Mouse (Mus musculus) kidney, embryonic 14.5 days (tissue): ENCODE results near the gene Nhlrc2. TPM values are rescaled to one million over a fixed set of nuclear protein-coding genes. Genes with fewer than 3 reads are reported as not detected.

Source experiments
- ATAC-seq: fragments of 200-750 bp; cut with Nextera tagmentation; 2 replicates; pipeline ENCODE4 v1.8.0; 2017; ENCODE audit warnings: moderate number of reproducible peaks, mild to moderate bottlenecking, moderate TSS enrichment, moderate library complexity; ENCODE audit not compliant: low FRiP score, low TSS enrichment
- H3K27ac ChIP-seq: fragments of 300-500 bp; sonication (generic); 2 replicates; pipeline ENCODE4 v1.5.1; 2014; ENCODE audit warnings: low read depth, mild to moderate bottlenecking, low read length, moderate library complexity, mixed read lengths
- H3K27me3 ChIP-seq: fragments of 300-500 bp; sonication (generic); 2 replicates; pipeline ENCODE4 v1.6.1; 2014; ENCODE audit warnings: mild to moderate bottlenecking, low read length; ENCODE audit not compliant: control insufficient read depth, insufficient read depth
- H3K36me3 ChIP-seq: fragments of 300-500 bp; sonication (generic); 2 replicates; pipeline ENCODE4 v1.6.1; 2014; ENCODE audit warnings: low read length, mixed read lengths; ENCODE audit not compliant: control insufficient read depth, insufficient read depth
- H3K4me1 ChIP-seq: fragments of 300-500 bp; sonication (generic); 2 replicates; pipeline ENCODE4 v1.6.1; 2014; ENCODE audit warnings: low read length, mixed read lengths; ENCODE audit not compliant: control insufficient read depth, insufficient read depth
- H3K4me2 ChIP-seq: fragments of 300-500 bp; sonication (generic); replicated peaks from 2 replicates; pipeline ENCODE4 v1.6.1; 2014; ENCODE audit warnings: low read depth, mild to moderate bottlenecking, low read length
- H3K4me3 ChIP-seq: fragments of 300-500 bp; sonication (generic); 2 replicates; pipeline ENCODE4 v1.5.1; 2014; ENCODE audit warnings: mild to moderate bottlenecking, low read length
- H3K9ac ChIP-seq: fragments of 300-500 bp; sonication (generic); 2 replicates; pipeline ENCODE4 v1.6.1; 2014; ENCODE audit warnings: low read depth, mild to moderate bottlenecking, low read length, moderate library complexity
- H3K9me3 ChIP-seq: fragments of 300-500 bp; sonication (generic); 2 replicates; pipeline ENCODE4 v1.6.1; 2016; ENCODE audit warnings: low read length; ENCODE audit not compliant: control insufficient read depth
- WGBS: fragments of 180-500 bp; shearing (Covaris S2); extraction: QIAGEN DNeasy Blood & Tissue Kit; methylation state at CpG from one replicate; pipeline ENCODE4 v1.1.7; 2014; 5-methylcytosine and 5-hydroxymethylcytosine counted together
- polyA plus RNA-seq: library from polyadenylated mRNA; unstranded; fragments of >200 nt; fragmentation: Nextera tagmentation; extraction: Ambion mirVana; gene quantifications from 2 replicates; pipeline ENCODE4 v1.2.1, GENCODE M21; 2014

The Nhlrc2 gene
- polyA plus RNA-seq, 1 experiment from 2014 or later, result 17.8 TPM

GRCm38 (mm10) chr19:56553177-56553576 is 5.1 kb downstream of the Nhlrc2 start:
- 97% methylated on average over 3 of the region's 3 CpGs for WGBS
- Histone ChIP-seq H3K27me3 (no peaks in the 10 kb centered on the region), H3K4me1 (peaks cover 8% of the 10 kb centered on the region), H3K4me3 (no peak overlapping the region), H3K36me3 (peaks cover 41% of the 10 kb centered on the region), H3K9me3 (no peaks in the 10 kb centered on the region), H3K4me2 (no peak overlapping the region), H3K9ac (no peak overlapping the region), H3K27ac (no peak overlapping the region)
- no peak for ATAC-seq

GRCm38 (mm10) chr19:56555972-56556371 is 7.9 kb downstream of the Nhlrc2 start:
- peaks cover 49% of the 10 kb centered on the region for H3K36me3 ChIP-seq
- no peak for ATAC-seq

GRCm38 (mm10) chr19:56562433-56563138 is 14.5 kb downstream of the Nhlrc2 start:
- 90% methylated on average over 9 of the region's 9 CpGs for WGBS
- H3K27ac ChIP-seq, result no peak overlapping the region
- H3K4me2 ChIP-seq, result no peak overlapping the region
- H3K4me1 ChIP-seq, result no peaks in the 10 kb centered on the region
- no peak overlapping the region for H3K4me3 ChIP-seq
- no peak for ATAC-seq
- peaks cover 14% of the 10 kb centered on the region; the same call in 1 of the 2 replicates for H3K36me3 ChIP-seq
- H3K9ac ChIP-seq, result no peak overlapping the region
- no peaks in the 10 kb centered on the region for H3K27me3 ChIP-seq
- no peaks in the 10 kb centered on the region for H3K9me3 ChIP-seq

More at GRCm38 (mm10) chr19:56555972-56556371, 7.9 kb downstream of the Nhlrc2 start:
- no peaks in the 10 kb centered on the region for H3K9me3 ChIP-seq
- no peak overlapping the region for H3K4me2 ChIP-seq
- no peaks in the 10 kb centered on the region for H3K4me1 ChIP-seq
- H3K4me3 ChIP-seq, result no peak overlapping the region
- H3K27ac ChIP-seq, result no peak overlapping the region
- 88% methylated on average over 5 of the region's 5 CpGs for WGBS
- H3K9ac ChIP-seq, result no peak overlapping the region
- no peaks in the 10 kb centered on the region for H3K27me3 ChIP-seq

GRCm38 (mm10) chr19:56563469-56563868 is 15.4 kb downstream of the Nhlrc2 start:
- Histone ChIP-seq H3K4me3 (no peak overlapping the region), H3K9ac (no peak overlapping the region), H3K4me2 (no peak overlapping the region), H3K36me3 (peaks cover 8% of the 10 kb centered on the region; the same call in 1 of the 2 replicates), H3K27me3 (no peaks in the 10 kb centered on the region), H3K4me1 (no peaks in the 10 kb centered on the region), H3K27ac (no peak overlapping the region), H3K9me3 (no peaks in the 10 kb centered on the region)
- 89% methylated on average over 3 of the region's 3 CpGs for WGBS
- ATAC-seq, result no peak

GRCm38 (mm10) chr19:56565358-56565757 is 17.3 kb downstream of the Nhlrc2 start:
- no peak overlapping the region for H3K4me3 ChIP-seq
- H3K27me3 ChIP-seq, result no peaks in the 10 kb centered on the region
- H3K4me1 ChIP-seq, result no peaks in the 10 kb centered on the region
- no peak overlapping the region for H3K27ac ChIP-seq
- no peaks in the 10 kb centered on the region for H3K9me3 ChIP-seq
- H3K36me3 ChIP-seq, result 0 out of 2 replicates have a peak, but pooled peaks cover 4% of the 10 kb centered on the region
- 70% methylated on average over 6 of the region's 6 CpGs for WGBS
- no peak for ATAC-seq
- H3K9ac ChIP-seq, result no peak overlapping the region
- H3K4me2 ChIP-seq, result no peak overlapping the region

GRCm38 (mm10) chr19:56566041-56566440 is 18.0 kb downstream of the Nhlrc2 start:
- Histone ChIP-seq H3K4me2 (no peak overlapping the region), H3K9me3 (no peaks in the 10 kb centered on the region), H3K4me3 (no peak overlapping the region), H3K4me1 (no peaks in the 10 kb centered on the region), H3K36me3 (0 out of 2 replicates have a peak, but pooled peaks cover 4% of the 10 kb centered on the region), H3K27me3 (no peaks in the 10 kb centered on the region), H3K27ac (no peak overlapping the region), H3K9ac (no peak overlapping the region)
- no peak for ATAC-seq
- 88% methylated on average over 4 of the region's 4 CpGs for WGBS

- Histone ChIP-seq H3K9ac (no peak overlapping the region), H3K9me3 (no peaks in the 10 kb centered on the region), H3K4me1 (no peaks in the 10 kb centered on the region), H3K27me3 (no peaks in the 10 kb centered on the region), H3K4me3 (no peak overlapping the region), H3K4me2 (no peak overlapping the region), H3K27ac (no peak overlapping the region), H3K36me3 (peaks cover 13% of the 10 kb centered on the region; the same call in 1 of the 2 replicates)
- ATAC-seq, result no peak
- WGBS, result 88% methylated on average over 6 of the region's 6 CpGs
These were observed 18.9 kb downstream of the Nhlrc2 start for GRCm38 (mm10) chr19:56566940-56567339.

GRCm38 (mm10) chr19:56570781-56571180 is 22.7 kb downstream of the Nhlrc2 start:
- Histone ChIP-seq H3K9me3 (no peaks in the 10 kb centered on the region), H3K4me1 (no peaks in the 10 kb centered on the region), H3K27me3 (no peaks in the 10 kb centered on the region), H3K9ac (no peak overlapping the region), H3K4me3 (no peak overlapping the region), H3K4me2 (no peak overlapping the region), H3K36me3 (peaks cover 21% of the 10 kb centered on the region), H3K27ac (no peak overlapping the region)
- 87% methylated on average over 8 of the region's 8 CpGs for WGBS
- no peak for ATAC-seq

GRCm38 (mm10) chr19:56571234-56571633 is 23.2 kb downstream of the Nhlrc2 start:
- Histone ChIP-seq H3K27ac (no peak overlapping the region), H3K4me2 (no peak overlapping the region), H3K36me3 (peaks cover 21% of the 10 kb centered on the region), H3K4me1 (no peaks in the 10 kb centered on the region), H3K4me3 (no peak overlapping the region), H3K9ac (no peak overlapping the region), H3K9me3 (no peaks in the 10 kb centered on the region), H3K27me3 (no peaks in the 10 kb centered on the region)
- WGBS, result 90% methylated on average over 2 of the region's 2 CpGs
- ATAC-seq, result no peak
